Mouse (Mus musculus): ENCODE measurements at regions not wholly inside any gene's neighbourhood (a gene's known extent, or its start where the extent isn't known, plus 50 kb on each side); places are given as distances from the start of the nearest gene placed in this dataset.

DNA sequence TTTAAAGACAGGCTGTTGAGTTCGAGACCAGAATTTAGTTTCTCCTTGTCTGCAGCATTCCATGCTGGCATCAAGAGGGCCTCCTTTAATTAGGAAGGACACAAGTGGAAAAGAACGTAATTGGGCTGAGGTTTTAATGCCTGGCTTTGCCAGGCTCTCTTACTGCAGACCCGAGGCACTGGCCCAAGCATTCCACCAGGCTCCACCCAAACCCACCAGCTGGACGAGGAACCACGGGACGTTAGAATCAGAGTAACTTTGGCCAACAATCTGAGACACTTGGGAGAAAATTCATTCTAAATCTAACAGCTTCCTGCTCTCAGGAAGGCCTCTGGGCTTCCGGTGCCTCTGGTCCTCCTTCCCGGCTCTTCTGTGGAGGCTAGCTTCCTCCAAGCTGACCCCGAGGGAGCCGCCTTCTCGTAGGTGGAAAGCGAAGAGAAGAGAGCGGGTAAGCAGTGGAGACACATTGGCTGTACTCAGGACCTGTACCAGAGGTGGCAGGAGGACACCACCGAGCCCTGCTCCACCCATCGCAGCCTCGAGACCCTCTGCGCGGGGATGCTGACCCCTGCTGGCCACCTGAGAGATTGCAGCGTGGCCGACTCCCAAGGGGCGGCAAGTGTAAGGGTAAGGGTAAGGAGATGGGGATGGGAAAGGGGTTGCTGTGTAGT lies 105.5 kb downstream of the Tmem17 start:
- DNase-seq (ENCODE audit: low spot score in 2 of 2): peak; percentile 72 to 93

DNA sequence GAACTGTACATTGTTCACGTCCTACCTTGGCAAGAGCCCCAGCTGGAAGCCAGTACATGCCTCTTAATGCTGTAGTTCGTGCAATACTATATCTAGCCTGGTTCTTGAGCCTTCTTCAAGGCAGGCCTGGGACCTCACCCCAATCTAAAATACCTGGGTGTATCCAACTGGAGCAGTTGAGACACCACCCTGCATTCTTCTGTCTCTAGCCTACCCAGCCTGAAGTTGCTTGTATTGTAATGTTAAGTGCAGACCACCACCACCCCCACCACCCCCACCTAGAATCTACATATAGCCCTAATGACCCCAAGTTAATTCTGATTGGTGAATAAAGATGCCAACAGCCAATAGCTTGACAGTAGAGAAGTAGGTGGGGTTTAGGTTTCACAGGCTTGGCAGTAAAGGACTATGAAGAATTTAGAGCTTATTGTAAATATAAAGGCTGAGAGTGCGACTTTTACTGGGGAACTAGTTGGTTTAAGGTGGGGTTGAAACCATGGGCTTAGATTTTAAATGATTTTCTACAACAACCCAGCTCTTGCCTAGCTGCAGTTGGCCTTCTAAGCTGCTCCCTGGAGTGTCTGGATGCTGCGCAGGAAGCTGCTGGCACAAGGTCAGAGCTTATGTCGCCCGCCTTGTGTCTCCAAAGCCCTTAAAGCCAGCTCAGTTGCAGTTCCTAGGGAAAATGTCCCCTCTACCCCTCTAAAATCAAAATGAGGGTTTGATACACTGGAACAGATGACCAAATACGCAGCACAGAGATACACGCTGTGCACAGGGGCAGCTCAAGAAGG lies 109.2 kb downstream of the Tmem17 start:
- DNase-seq (ENCODE audit: low spot score in 2 of 2): no peak

DNA sequence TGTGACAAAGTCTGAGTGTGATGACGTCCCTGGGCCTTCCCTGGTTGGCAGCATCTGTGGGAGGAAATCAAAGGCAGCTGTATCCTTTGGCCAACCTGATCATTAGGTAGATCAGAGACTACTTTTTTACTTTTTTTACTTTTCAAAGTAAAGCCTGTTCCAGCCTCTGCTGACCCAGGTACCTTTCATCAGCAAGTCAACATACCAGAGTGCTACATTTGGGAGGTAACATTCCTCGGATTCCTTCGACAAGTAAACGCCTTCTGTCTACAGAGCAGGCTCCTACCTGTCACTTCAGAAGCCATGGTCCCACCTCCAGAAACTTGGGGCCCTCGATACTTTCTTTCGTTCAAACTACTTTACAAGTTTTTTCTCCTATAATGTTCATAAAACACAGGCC lies 110.0 kb downstream of the Tmem17 start:
- DNase-seq (ENCODE audit: low spot score in 2 of 2): no peak

DNA sequence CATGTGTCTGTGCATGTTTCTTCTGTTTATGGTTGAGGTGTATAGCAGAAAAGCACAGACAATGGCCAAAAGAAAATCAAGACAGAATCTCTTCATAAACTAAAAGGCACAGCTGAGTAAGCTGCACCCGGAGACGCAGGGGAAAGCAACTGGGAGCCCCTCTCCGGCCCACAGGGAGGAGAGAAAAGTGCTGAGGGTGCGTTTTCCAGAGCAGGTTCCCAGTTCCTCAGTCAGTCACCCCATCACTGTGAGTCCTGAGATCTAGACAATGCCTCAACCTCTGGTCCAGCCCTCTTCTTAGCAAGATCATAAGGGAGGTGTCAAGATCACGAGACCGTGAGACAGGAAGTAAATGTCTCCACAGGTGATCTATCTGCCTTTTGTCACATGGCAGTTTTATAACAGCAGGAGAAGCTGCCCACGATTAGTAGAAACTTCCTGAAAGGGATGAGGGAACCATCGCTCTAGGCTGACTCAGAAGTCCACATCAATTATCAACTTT lies 110.7 kb downstream of the Tmem17 start:
- no peak for DNase-seq (ENCODE audit: low spot score in 2 of 2)

- no peak for DNase-seq (ENCODE audit: low spot score in 2 of 2)
These were observed 114.5 kb downstream of the Tmem17 start for GRCm38 (mm10) chr11:22626407-22626806.

DNA sequence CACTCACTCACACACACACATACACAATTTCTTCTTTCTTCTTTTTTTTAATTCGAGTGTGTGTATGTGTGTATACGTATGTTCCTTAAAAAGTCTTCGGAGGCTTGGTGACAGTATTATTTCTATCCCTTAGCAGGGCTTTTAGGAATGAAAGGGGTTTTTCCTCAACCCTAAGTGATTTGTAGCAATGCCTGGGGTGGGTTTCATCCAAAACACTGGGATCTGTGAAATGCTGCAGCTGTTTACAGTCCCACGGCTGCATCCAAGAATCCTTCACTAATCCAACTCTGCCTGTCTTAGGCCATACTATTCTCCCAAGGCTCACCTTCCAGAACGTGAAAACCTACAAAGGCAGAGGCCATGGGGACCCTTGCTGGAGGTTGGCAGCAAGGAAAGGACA lies 116.6 kb downstream of the Tmem17 start:
- no peak for DNase-seq (ENCODE audit: low spot score in 2 of 2)

DNA sequence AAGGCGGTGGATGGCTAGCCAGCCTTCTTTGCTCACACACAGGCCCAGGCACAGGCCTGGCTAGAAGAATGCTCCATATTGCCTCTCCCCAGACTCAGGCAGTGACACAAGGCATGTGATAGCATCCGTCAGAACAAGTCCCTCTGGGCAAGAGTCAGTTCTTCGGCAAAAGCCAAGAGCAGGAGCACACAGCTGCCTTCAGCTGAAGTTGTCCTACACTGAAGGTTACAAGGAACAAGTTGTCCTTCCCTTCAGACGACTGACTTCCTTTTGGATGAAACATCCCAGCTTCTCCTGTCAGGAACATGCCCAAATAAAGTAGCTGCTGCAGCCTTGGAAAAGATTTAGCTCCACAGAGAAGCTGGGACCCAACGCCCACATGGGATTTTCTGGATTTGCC lies 117.1 kb downstream of the Tmem17 start:
- DNase-seq (ENCODE audit: low spot score in 2 of 2): no peak

DNA sequence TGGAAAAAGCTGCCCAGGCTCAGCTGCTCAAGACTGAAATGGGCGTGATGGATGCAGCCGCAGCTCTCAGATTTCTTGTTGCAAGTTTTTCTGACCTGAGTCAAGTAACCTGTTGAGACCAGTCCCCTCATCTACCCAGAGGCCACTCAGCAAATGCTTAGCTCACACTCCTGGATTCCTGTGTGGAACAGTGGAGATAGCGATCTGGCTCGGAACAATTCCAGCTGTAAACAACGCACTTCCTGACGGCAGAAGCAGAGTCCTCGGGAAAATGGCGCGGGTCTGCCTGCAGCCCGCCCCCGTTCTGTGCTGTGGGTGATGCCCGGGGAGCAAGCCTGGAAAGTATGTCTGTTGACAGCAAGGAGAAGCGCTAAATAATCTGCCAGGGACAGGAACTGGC lies 117.7 kb downstream of the Tmem17 start:
- no peak for DNase-seq (ENCODE audit: low spot score in 2 of 2)

GRCm38 (mm10) chr11:22629991-22630390 lies 118.1 kb downstream of the Tmem17 start:
- DNase-seq (ENCODE audit: low spot score in 2 of 2): no peak

- DNase-seq (ENCODE audit: low spot score in 2 of 2): no peak
These were observed 119.1 kb downstream of the Tmem17 start for GRCm38 (mm10) chr11:22630982-22631381.

GRCm38 (mm10) chr11:22631606-22632313 lies 119.9 kb downstream of the Tmem17 start:
- no peak for DNase-seq (ENCODE audit: low spot score in 2 of 2)

GRCm38 (mm10) chr11:22632314-22632700 lies 120.4 kb downstream of the Tmem17 start:
- DNase-seq (ENCODE audit: low spot score in 2 of 2): no peak

GRCm38 (mm10) chr11:22632988-22633387 lies 121.1 kb downstream of the Tmem17 start:
- no peak for DNase-seq (ENCODE audit: low spot score in 2 of 2)

DNA sequence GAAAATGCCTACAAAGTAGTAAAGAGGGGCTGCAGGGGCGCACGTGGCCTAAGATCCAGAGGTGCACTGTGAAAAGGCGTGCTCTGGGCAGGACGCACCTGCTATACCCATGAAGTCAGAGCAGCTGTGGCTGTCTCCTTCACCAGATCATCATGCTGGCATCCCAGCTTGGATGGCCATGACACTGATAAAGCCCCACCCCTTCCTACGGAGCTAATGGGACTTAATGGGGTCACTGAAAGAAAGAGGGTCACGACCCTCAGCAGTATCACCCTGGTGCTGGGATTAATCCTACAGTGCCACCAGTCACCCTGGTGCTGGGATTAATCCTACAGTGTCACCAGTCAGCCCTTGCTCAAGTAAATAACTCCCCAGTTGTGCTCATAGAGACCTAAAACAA lies 122.1 kb downstream of the Tmem17 start:
- no peak for DNase-seq (ENCODE audit: low spot score in 2 of 2)

- no peak for DNase-seq (ENCODE audit: low spot score in 2 of 2)
These were observed 123.1 kb downstream of the Tmem17 start for GRCm38 (mm10) chr11:22635021-22635420.

GRCm38 (mm10) chr11:22636321-22636720 lies 124.4 kb downstream of the Tmem17 start:
- no peak for DNase-seq (ENCODE audit: low spot score in 2 of 2)

DNA sequence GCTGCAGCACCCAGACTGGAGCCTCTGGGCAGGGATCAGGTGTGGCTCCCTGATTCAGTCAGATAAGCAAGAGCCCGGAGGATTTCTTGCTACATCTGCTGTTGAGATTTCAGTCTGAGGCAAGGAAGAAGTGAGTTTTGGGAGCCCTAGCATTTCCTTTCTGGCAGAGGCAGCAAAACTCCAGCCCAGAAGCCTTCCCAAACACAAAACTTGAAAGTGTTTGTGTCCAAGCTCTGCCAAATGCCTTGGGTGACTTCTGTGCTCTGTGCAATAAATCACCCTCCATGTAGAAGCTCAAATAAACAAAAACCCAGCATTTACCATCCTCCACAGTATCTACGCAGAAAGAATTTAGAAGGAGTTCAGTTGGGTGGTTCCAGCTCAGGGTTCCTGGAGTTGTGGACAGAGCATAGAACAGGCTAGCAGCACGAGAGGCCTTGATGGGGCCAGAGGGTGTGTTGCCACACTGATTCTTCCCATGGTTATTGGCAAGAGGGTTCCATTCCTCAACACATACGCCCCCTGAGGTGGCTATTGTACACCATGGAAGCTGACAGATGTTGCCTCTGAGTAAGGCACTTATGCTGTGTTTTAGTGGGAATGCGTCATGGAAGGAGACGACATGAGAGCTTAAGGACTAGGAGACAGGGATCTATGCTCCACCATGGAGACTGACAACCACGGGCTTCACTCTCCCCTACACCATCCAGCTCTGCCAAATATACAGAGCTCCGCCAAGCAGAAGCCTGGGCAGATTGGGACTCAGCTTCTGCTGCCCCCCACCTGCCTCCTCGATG lies 125.1 kb downstream of the Tmem17 start:
- DNase-seq (ENCODE audit: low spot score in 2 of 2): no peak

GRCm38 (mm10) chr11:22638171-22638570 lies 126.3 kb downstream of the Tmem17 start:
- no peak for DNase-seq (ENCODE audit: low spot score in 2 of 2)

DNA sequence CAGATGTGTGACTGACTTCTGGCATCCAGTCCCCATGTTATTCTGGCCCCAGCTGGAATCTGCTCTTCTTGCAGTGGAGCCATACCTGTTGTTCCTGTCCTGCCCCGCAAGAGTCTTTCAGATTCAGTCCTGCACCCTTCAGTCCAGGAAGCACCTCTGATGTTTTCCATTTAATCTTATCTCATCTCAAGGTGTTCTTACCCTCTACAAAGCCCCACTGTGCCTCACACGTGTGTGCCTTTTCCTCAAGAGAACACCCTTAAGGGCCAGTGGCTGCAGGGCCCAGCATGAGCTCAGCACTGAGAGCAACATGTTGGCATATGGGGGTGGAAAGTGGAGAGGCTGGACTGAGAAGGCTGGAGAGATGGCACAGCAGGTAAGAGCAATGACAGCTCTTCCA lies 126.8 kb downstream of the Tmem17 start:
- no peak for DNase-seq (ENCODE audit: low spot score in 2 of 2)

- DNase-seq (ENCODE audit: low spot score in 2 of 2): no peak
These were observed 128.6 kb downstream of the Tmem17 start for GRCm38 (mm10) chr11:22640371-22640990.

- no peak for DNase-seq (ENCODE audit: low spot score in 2 of 2)
These were observed 129.6 kb downstream of the Tmem17 start for GRCm38 (mm10) chr11:22641450-22641849.
